Mouse (Mus musculus) hindbrain, embryonic 13.5 days (tissue): ENCODE data around the gene Sprr4. TPM values are rescaled to one million over a fixed set of nuclear protein-coding genes. Genes with fewer than 3 reads are reported as not detected.

Experiments
- ATAC-seq: fragments of 200-750 bp; cut with Nextera tagmentation; 2 replicates; pipeline ENCODE4 v1.8.0; 2017; ENCODE audit warnings: moderate TSS enrichment; ENCODE audit not compliant: low FRiP score
- H3K27ac ChIP-seq: fragments of 300-500 bp; sonication (generic); 2 replicates; pipeline ENCODE4 v1.5.1; 2015; ENCODE audit warnings: inconsistent platforms, mild to moderate bottlenecking, moderate library complexity
- H3K27me3 ChIP-seq: fragments of 300-500 bp; sonication (generic); 2 replicates; pipeline ENCODE4 v1.6.1; 2015; ENCODE audit warnings: mild to moderate bottlenecking, inconsistent platforms
- H3K36me3 ChIP-seq: fragments of 300-500 bp; sonication (generic); 2 replicates; pipeline ENCODE4 v1.6.1; 2015; ENCODE audit warnings: mild to moderate bottlenecking, inconsistent platforms
- H3K4me1 ChIP-seq: fragments of 300-500 bp; sonication (generic); replicated peaks from 2 replicates; pipeline ENCODE4 v1.6.1; 2015; ENCODE audit warnings: inconsistent platforms
- H3K4me2 ChIP-seq: fragments of 300-500 bp; sonication (generic); 2 replicates; pipeline ENCODE4 v1.6.1; 2015; ENCODE audit warnings: inconsistent platforms, mild to moderate bottlenecking, moderate library complexity
- H3K4me3 ChIP-seq: fragments of 300-500 bp; sonication (generic); 2 replicates; pipeline ENCODE4 v1.5.1; 2015; ENCODE audit warnings: mild to moderate bottlenecking, inconsistent platforms
- H3K9ac ChIP-seq: fragments of 300-500 bp; sonication (generic); 2 replicates; pipeline ENCODE4 v1.6.1; 2015; ENCODE audit warnings: mild to moderate bottlenecking, inconsistent platforms
- H3K9me3 ChIP-seq: fragments of 300-500 bp; sonication (generic); 2 replicates; pipeline ENCODE4 v1.6.1; 2016; ENCODE audit warnings: inconsistent platforms
- WGBS: fragments of 180-500 bp; shearing (Covaris S2); methylation state at CpG from one replicate; pipeline ENCODE4 v1.1.7; 2015; 5-methylcytosine and 5-hydroxymethylcytosine counted together
- polyA plus RNA-seq: library from polyadenylated mRNA; unstranded; fragments of >200 nt; fragmentation: Nextera tagmentation; extraction: Ambion mirVana; gene quantifications from 2 replicates; pipeline ENCODE4 v1.2.1, GENCODE M21; 2015

The Sprr4 gene
- polyA plus RNA-seq, 1 experiment from 2014 or later = not detected

GRCm38 (mm10) chr3:92455151-92455550 lies 45.1 kb downstream of the Sprr4 start:
- no peak for ATAC-seq
- Histone ChIP-seq H3K27ac (no peak overlapping the region), H3K36me3 (no peaks in the 10 kb centered on the region), H3K4me2 (no peak overlapping the region), H3K9ac (no peak overlapping the region), H3K9me3 (no peaks in the 10 kb centered on the region), H3K4me1 (no peaks in the 10 kb centered on the region), H3K27me3 (no peaks in the 10 kb centered on the region), H3K4me3 (no peak overlapping the region)
- WGBS = 93% methylated on average over 5 of the region's 5 CpGs

Other genes starting within 250 kb of the Sprr4 start
- not detected in 2 replicates for gene Sprr2a3, start 215.1 kb downstream of the Sprr4 start, polyA plus RNA-seq
- gene Sprr2b, start 183.9 kb downstream of the Sprr4 start, polyA plus RNA-seq = 0.35 TPM in 1 of 2 replicates, not detected in the other
- gene Sprr2d, start 161.4 kb downstream of the Sprr4 start, polyA plus RNA-seq = not detected in 2 replicates
- not detected in 2 replicates for gene Sprr2e, start 148.3 kb downstream of the Sprr4 start, polyA plus RNA-seq
- not detected in 2 replicates for gene Sprr2f, start 135.3 kb downstream of the Sprr4 start, polyA plus RNA-seq
- not detected in 2 replicates for gene Sprr2h, start 114.8 kb downstream of the Sprr4 start, polyA plus RNA-seq
- gene Sprr2i, start 92.5 kb downstream of the Sprr4 start, polyA plus RNA-seq = not detected in 2 replicates
- not detected in 2 replicates for gene Sprr2j-ps, start 82.4 kb downstream of the Sprr4 start, polyA plus RNA-seq
- gene Gm9774, start 71.1 kb downstream of the Sprr4 start, polyA plus RNA-seq = 9.0 and 11.1 TPM in 2 replicates
- not detected in 2 replicates for gene Sprr2k, start 67.9 kb downstream of the Sprr4 start, polyA plus RNA-seq
- not detected in 2 replicates for gene Sprr1b, start 61.7 kb downstream of the Sprr4 start, polyA plus RNA-seq
- not detected in 2 replicates for gene Sprr3, start 41.8 kb downstream of the Sprr4 start, polyA plus RNA-seq
- gene Sprr1a, start 14.6 kb downstream of the Sprr4 start, polyA plus RNA-seq = not detected in 2 replicates
- not detected in 2 replicates for gene 2310046K23Rik, start 34.0 kb upstream of the Sprr4 start, polyA plus RNA-seq
- not detected in 2 replicates for gene Ivl, start 73.2 kb upstream of the Sprr4 start, polyA plus RNA-seq
- not detected in 2 replicates for gene Smcp, start 88.5 kb upstream of the Sprr4 start, polyA plus RNA-seq
- gene 2210017I01Rik, start 107.0 kb upstream of the Sprr4 start, polyA plus RNA-seq = not detected in 2 replicates
- not detected in 2 replicates for gene Lce6a, start 121.2 kb upstream of the Sprr4 start, polyA plus RNA-seq
- gene Lce1a1, start 147.8 kb upstream of the Sprr4 start, polyA plus RNA-seq = not detected in 2 replicates
- gene Lce1b, start 156.4 kb upstream of the Sprr4 start, polyA plus RNA-seq = not detected in 2 replicates
- gene Lce1a2, start 169.8 kb upstream of the Sprr4 start, polyA plus RNA-seq = not detected in 2 replicates
- gene Lce1c, start 178.8 kb upstream of the Sprr4 start, polyA plus RNA-seq = not detected in 2 replicates
- gene Lce1d, start 186.7 kb upstream of the Sprr4 start, polyA plus RNA-seq = not detected in 2 replicates
- gene Lce1e, start 208.6 kb upstream of the Sprr4 start, polyA plus RNA-seq = not detected in 2 replicates
- gene Lce1f, start 219.9 kb upstream of the Sprr4 start, polyA plus RNA-seq = not detected in 2 replicates
- not detected in 2 replicates for gene Gm38119, start 238.6 kb upstream of the Sprr4 start, polyA plus RNA-seq